Mouse (Mus musculus): Measurements from ENCODE around the gene Nup107.

DNA sequence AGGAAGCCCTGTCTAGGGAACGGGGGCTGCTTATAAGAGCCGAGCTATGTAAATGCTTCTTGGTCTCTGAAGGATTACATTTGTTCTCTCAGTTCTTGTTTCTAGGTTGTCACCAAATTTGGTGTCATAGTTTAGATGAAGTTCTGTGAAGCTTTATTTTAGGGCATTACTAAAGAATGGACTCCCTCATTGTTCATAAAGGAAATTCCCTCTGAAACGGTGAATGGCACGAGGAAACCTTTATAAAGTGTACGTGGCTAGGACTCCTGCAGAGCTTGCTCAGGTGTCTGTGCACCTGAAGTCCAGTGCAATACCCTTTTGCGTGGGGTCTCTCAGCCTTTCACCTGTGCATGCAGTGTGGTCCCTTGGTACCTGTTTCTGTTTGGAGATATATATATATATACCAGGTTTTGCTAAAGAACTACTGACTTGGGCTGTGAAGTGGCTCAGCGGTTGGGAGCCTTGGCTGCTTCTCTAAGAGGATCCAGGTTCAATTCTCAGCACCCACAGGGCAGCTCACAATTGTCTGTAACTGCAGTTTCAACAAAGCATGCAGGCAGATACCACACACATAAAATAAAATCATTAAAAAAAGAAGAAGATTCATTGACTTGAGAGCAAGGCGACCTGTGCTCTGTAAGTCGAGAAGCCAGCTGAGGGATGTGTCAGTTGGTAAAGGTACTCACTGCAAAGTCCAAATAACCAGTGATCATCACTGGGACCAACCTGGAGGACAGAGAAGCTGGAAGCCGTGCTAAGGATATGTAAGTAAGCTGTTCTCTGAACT lies 32.5 kb downstream of the Nup107 start:
- TF ChIP-seq POLR2A (IDR thresholded peaks at IDR 0.05; ENCODE audit: extremely low read depth, insufficient read depth, low read length) (no peak), CTCF (IDR thresholded peaks at IDR 0.05; ENCODE audit: extremely low read depth, insufficient read depth, low read length) (no peak)

Measured in cortical plate, adult 2 months (tissue).